Mouse (Mus musculus): Measurements from ENCODE around the gene Cers1.

DNA sequence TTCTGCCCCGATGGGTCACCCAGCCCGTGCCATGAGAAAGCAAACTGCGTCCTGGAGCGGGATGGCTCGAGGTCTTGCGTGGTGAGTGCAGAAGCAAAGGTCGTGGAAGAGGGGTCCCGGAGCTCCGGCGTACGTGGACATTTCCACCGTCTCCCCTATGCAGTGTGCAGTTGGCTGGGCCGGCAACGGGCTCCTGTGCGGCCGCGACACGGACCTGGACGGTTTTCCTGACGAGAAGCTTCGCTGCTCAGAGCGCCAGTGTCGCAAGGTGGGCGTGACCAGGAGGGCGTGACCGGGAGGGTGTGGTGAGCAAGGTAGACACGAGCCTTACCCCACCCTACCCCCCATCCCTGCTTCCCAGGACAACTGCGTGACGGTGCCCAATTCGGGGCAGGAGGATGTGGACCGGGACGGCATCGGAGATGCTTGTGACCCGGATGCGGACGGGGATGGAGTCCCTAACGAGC lies 60.7 kb downstream of the Cers1 start:
- no peak for TF ChIP-seq POLR2A (IDR thresholded peaks at IDR 0.05; ENCODE audit: borderline replicate concordance, extremely low read depth, low read depth, low read length)
- TF ChIP-seq CTCF (IDR thresholded peaks at IDR 0.05; ENCODE audit: insufficient read depth, low read length) = no peak
